Mouse (Mus musculus): ENCODE data around the gene Fbp1. TPM values are rescaled to one million over a fixed set of nuclear protein-coding genes. Genes with fewer than 3 reads are reported as not detected.

Fbp1 gene
- polyA plus RNA-seq, 1 experiment from 2014 or later, result 43.1 TPM

DNA sequence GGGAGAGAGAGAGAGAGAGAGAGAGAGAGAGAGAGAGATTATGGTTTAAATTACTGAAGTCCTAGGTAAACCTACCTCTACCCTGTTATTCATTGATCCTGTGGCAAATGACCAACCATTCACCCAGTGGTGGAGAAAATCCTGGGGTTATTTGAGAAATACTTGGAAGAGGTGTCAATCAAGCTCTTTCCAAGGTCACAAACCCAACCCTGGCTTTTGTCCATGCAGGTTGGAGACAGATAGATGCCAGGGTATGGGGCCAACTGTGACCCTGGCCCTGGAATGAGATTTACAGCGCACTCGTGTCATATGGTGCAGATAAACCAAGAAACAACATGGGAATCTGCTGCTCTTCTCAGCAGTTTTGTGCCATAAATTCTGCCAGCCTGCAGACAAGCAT, 4.6 kb downstream of the Fbp1 start:
- 58% methylated on average over 2 of the region's 2 CpGs for WGBS (ENCODE audit: insufficient replicate concordance)
- peaks cover 21% of the 10 kb centered on the region for H3K27me3 ChIP-seq
- peaks cover 13% of the 10 kb centered on the region; the same call in 1 of the 2 replicates for H3K4me1 ChIP-seq (replicated peaks)
- no peak overlapping the region for H3K4me2 ChIP-seq
- peak; percentile 12; the same call in 1 of the 2 replicates for ATAC-seq (ENCODE audit: insufficient read depth)
- H3K36me3 ChIP-seq (replicated peaks), result no peaks in the 10 kb centered on the region
- H3K4me3 ChIP-seq (replicated peaks), result no peak overlapping the region
- H3K9me3 ChIP-seq (replicated peaks), result no peaks in the 10 kb centered on the region
- no peak overlapping the region for H3K27ac ChIP-seq (replicated peaks)
- H3K9ac ChIP-seq, result no peak overlapping the region

DNA sequence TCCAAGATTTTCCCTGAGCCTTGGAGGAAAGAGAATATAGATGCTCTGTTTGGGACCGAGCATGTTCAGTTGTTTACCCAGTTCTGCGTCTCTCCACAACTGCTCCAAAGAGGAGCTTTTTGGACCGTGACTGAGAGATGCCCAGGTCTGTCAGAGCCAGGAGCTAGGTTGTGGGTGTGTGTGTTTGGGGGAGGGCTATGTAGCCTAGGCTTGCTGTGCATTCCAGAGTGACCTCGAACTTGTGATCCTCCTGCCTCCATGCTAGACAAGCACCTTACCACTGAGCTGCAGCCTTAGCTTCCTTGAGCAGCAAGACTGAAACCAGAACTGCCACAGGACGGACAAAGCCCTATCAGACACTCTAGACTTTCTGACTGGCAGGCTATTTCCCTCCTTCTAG, 5.2 kb downstream of the Fbp1 start:
- H3K27ac ChIP-seq (replicated peaks), result no peak overlapping the region
- peaks cover 13% of the 10 kb centered on the region; the same call in 1 of the 2 replicates for H3K4me1 ChIP-seq (replicated peaks)
- H3K4me2 ChIP-seq, result no peak overlapping the region
- peaks cover 15% of the 10 kb centered on the region for H3K27me3 ChIP-seq
- no peaks in the 10 kb centered on the region for H3K36me3 ChIP-seq (replicated peaks)
- no peak overlapping the region for H3K9ac ChIP-seq
- no peak for ATAC-seq (ENCODE audit: insufficient read depth)
- H3K4me3 ChIP-seq (replicated peaks), result no peak overlapping the region
- 59% methylated on average over 5 of the region's 5 CpGs for WGBS (ENCODE audit: insufficient replicate concordance)
- H3K9me3 ChIP-seq (replicated peaks), result no peaks in the 10 kb centered on the region

DNA sequence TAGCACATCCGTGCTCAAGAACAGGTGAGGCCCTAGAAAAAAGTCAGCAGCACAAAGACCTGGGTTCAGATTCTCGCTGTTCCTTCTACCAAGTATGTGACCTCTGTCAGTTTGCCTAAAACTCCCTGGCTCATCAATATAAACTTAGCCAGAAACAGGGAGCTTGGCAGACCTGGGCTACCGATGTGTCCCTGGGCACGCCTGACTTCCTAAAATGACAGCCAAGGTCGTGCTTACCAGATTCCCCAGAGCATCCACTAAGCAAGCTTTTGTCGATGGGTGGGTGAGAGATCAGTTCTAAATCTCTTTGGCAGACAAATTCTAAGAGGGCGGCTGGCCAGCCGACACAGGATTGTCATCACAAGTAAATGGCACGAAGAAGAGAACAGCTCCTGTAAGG, 6.7 kb downstream of the Fbp1 start:
- WGBS (ENCODE audit: insufficient replicate concordance), result 67% methylated on average over 9 of the region's 9 CpGs
- ATAC-seq (ENCODE audit: insufficient read depth), result no peak
- no peak overlapping the region for H3K4me3 ChIP-seq (replicated peaks)
- H3K9me3 ChIP-seq (replicated peaks), result no peaks in the 10 kb centered on the region
- H3K27ac ChIP-seq (replicated peaks), result no peak overlapping the region
- H3K4me2 ChIP-seq, result no peak overlapping the region
- peaks cover 13% of the 10 kb centered on the region; the same call in 1 of the 2 replicates for H3K4me1 ChIP-seq (replicated peaks)
- 0 out of 2 replicates have a peak, but pooled peaks cover 3% of the 10 kb centered on the region for H3K27me3 ChIP-seq
- H3K36me3 ChIP-seq (replicated peaks), result no peaks in the 10 kb centered on the region
- no peak overlapping the region for H3K9ac ChIP-seq

- Histone ChIP-seq H3K36me3 (replicated peaks) (no peaks in the 10 kb centered on the region), H3K27me3 (no peaks in the 10 kb centered on the region), H3K4me3 (replicated peaks) (no peak overlapping the region), H3K4me2 (0 out of 2 replicates have a peak overlapping the region, but pooled peaks have one; percentile 1), H3K9me3 (replicated peaks) (no peaks in the 10 kb centered on the region), H3K4me1 (replicated peaks) (peaks cover 13% of the 10 kb centered on the region; the same call in 1 of the 2 replicates), H3K9ac (no peak overlapping the region), H3K27ac (replicated peaks) (0 out of 2 replicates have a peak overlapping the region, but pooled peaks have one; percentile 12)
- peak; percentile 28 for ATAC-seq (ENCODE audit: insufficient read depth)
- 20% methylated on average over 8 of the region's 8 CpGs for WGBS (ENCODE audit: insufficient replicate concordance)
These were observed 8.1 kb downstream of the Fbp1 start for GRCm38 (mm10) chr13:62879831-62880615.

- Histone ChIP-seq H3K27ac (replicated peaks) (0 out of 2 replicates have a peak overlapping the region, but pooled peaks have one; percentile 12), H3K4me3 (replicated peaks) (no peak overlapping the region), H3K27me3 (no peaks in the 10 kb centered on the region), H3K4me2 (0 out of 2 replicates have a peak overlapping the region, but pooled peaks have one; percentile 1), H3K9me3 (replicated peaks) (no peaks in the 10 kb centered on the region), H3K4me1 (replicated peaks) (peaks cover 13% of the 10 kb centered on the region; the same call in 1 of the 2 replicates), H3K36me3 (replicated peaks) (no peaks in the 10 kb centered on the region), H3K9ac (no peak overlapping the region)
- 25% methylated on average over 6 of the region's 6 CpGs for WGBS (ENCODE audit: insufficient replicate concordance)
- no peak for ATAC-seq (ENCODE audit: insufficient read depth)
These were observed 8.7 kb downstream of the Fbp1 start for GRCm38 (mm10) chr13:62879411-62879810.

- Histone ChIP-seq H3K9me3 (replicated peaks) (no peaks in the 10 kb centered on the region), H3K36me3 (replicated peaks) (no peaks in the 10 kb centered on the region), H3K9ac (no peak overlapping the region), H3K4me1 (replicated peaks) (peaks cover 8% of the 10 kb centered on the region; the same call in 1 of the 2 replicates), H3K4me2 (no peak overlapping the region), H3K4me3 (replicated peaks) (no peak overlapping the region), H3K27me3 (no peaks in the 10 kb centered on the region), H3K27ac (replicated peaks) (no peak overlapping the region)
- 27% methylated on average over 5 of the region's 5 CpGs for WGBS (ENCODE audit: insufficient replicate concordance)
- no peak for ATAC-seq (ENCODE audit: insufficient read depth)
These were observed 10.8 kb downstream of the Fbp1 start for GRCm38 (mm10) chr13:62877247-62877646.

DNA sequence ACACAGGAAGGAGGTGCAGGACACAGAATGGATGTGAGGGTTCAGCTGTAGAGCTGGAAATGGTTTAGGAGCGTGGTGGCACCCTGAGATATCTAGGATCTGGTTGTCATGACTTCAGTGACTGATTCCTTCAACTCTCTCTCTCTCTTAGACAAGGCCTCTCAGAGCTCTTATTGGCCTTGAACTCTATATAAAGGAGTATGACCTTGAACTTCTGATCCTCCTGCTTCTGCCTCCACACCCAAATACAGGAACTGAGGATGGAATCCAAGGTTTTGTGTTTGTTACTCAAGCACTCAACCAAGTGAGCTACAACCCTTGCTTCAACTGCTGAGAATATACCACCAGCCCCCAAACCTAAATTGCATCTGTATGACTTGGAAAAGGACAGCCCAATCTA, 12.0 kb downstream of the Fbp1 start:
- H3K4me2 ChIP-seq, result no peak overlapping the region
- 39% methylated on average over 1 of the region's 1 CpGs for WGBS (ENCODE audit: insufficient replicate concordance)

GRCm38 (mm10) chr13:62872252-62872651, 15.8 kb downstream of the Fbp1 start:
- H3K27ac ChIP-seq (replicated peaks), result no peak overlapping the region
- no peaks in the 10 kb centered on the region for H3K4me1 ChIP-seq (replicated peaks)
- H3K9me3 ChIP-seq (replicated peaks), result no peaks in the 10 kb centered on the region
- no peak overlapping the region for H3K4me2 ChIP-seq
- ATAC-seq (ENCODE audit: insufficient read depth), result no peak
- no peaks in the 10 kb centered on the region for H3K27me3 ChIP-seq
- H3K9ac ChIP-seq, result no peak overlapping the region
- 49% methylated on average over 3 of the region's 3 CpGs for WGBS (ENCODE audit: insufficient replicate concordance)
- H3K36me3 ChIP-seq (replicated peaks), result no peaks in the 10 kb centered on the region
- H3K4me3 ChIP-seq (replicated peaks), result no peak overlapping the region

More for the DNA sequence above, 12.0 kb downstream of the Fbp1 start:
- no peak overlapping the region for H3K9ac ChIP-seq
- no peak overlapping the region for H3K27ac ChIP-seq (replicated peaks)
- no peaks in the 10 kb centered on the region for H3K27me3 ChIP-seq
- peaks cover 8% of the 10 kb centered on the region; the same call in 1 of the 2 replicates for H3K4me1 ChIP-seq (replicated peaks)
- no peak overlapping the region for H3K4me3 ChIP-seq (replicated peaks)
- H3K36me3 ChIP-seq (replicated peaks), result no peaks in the 10 kb centered on the region
- no peak for ATAC-seq (ENCODE audit: insufficient read depth)
- H3K9me3 ChIP-seq (replicated peaks), result no peaks in the 10 kb centered on the region

DNA sequence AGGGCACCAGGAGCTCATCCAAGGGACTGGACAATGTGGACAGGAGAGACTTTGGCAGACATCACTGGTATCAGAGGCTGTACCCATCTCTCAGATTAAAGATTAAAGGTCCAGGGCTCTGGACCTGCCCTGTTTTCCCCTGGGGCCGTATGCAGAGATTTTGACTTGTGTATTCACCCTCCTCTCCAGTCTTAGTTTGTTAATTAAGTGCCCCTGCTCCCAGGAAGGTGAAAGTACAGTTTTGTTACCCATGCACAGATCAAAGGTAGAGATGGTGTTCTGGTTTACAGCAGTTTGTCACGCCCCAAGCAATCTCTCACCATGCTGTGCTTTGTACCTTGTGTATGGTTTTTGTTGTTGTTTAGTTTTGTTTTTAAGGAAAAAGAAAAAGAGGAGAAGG, 17.5 kb downstream of the Fbp1 start:
- 59% methylated on average over 2 of the region's 2 CpGs for WGBS (ENCODE audit: insufficient replicate concordance)
- ATAC-seq (ENCODE audit: insufficient read depth), result no peak
- H3K9me3 ChIP-seq (replicated peaks), result no peaks in the 10 kb centered on the region
- H3K36me3 ChIP-seq (replicated peaks), result no peaks in the 10 kb centered on the region
- no peak overlapping the region for H3K4me3 ChIP-seq (replicated peaks)
- no peak overlapping the region for H3K4me2 ChIP-seq
- no peak overlapping the region for H3K27ac ChIP-seq (replicated peaks)
- H3K27me3 ChIP-seq, result no peaks in the 10 kb centered on the region
- no peaks in the 10 kb centered on the region for H3K4me1 ChIP-seq (replicated peaks)
- no peak overlapping the region for H3K9ac ChIP-seq

DNA sequence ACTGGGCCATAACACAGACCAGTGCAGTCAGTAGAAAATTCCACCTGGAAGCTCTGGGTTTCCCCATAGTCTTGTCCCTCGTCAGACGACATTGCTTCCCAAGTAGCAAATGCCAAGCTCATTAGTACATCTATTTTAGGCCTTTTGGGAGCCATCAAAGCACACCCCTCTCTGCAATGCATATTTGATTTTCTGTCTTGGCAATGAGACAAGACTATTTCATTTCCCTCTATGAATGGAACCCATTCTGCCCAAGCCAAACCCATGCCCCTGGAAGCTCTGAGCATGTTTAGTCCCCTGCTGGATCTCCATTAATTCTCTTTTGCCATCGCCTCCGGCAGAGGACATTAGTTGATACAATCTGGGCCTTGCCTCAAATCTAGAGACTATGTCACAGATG, 21.3 kb downstream of the Fbp1 start:
- no peak for ATAC-seq (ENCODE audit: insufficient read depth)
- Histone ChIP-seq H3K27ac (replicated peaks) (no peak overlapping the region), H3K27me3 (no peaks in the 10 kb centered on the region), H3K9me3 (replicated peaks) (no peaks in the 10 kb centered on the region), H3K4me1 (replicated peaks) (no peaks in the 10 kb centered on the region), H3K4me2 (no peak overlapping the region), H3K36me3 (replicated peaks) (no peaks in the 10 kb centered on the region), H3K9ac (no peak overlapping the region), H3K4me3 (replicated peaks) (no peak overlapping the region)
- WGBS (ENCODE audit: insufficient replicate concordance), result 68% methylated on average over 4 of the region's 4 CpGs

DNA sequence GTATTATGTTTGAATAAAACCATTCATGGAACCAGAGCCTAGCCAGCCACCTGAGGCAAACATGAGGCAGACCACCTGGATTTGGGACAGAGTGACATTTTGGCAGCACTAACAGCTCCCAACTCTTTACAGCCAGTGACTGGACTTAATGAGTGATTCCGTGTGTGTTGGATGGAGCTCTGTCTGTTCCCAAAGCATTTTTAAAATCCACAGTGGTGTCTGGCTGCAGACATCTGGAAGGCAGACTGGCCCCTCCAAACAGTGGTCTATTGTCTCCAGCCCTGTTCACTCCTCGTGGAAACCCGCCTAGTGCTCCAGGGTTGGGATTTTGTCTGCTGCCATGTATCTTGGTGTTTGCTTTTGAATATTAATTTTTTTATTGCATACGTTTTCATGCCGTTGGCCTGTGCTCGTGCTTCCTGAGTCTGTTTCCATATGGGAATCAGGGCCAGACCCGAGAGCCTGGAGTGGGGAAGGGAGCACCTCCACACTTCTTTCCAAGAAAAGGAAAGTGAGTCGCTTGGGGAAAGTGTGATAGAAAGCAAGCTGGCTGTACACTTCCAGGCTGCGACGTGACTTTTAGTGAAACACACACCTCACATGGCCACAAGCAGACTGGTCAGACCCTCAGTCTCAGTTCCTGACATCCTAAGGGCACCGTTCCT, 22.3 kb downstream of the Fbp1 start:
- H3K27me3 ChIP-seq, result no peaks in the 10 kb centered on the region
- H3K27ac ChIP-seq (replicated peaks), result no peak overlapping the region
- ATAC-seq (ENCODE audit: insufficient read depth), result no peak
- H3K4me3 ChIP-seq (replicated peaks), result no peak overlapping the region
- no peaks in the 10 kb centered on the region for H3K9me3 ChIP-seq (replicated peaks)
- no peak overlapping the region for H3K9ac ChIP-seq
- H3K4me1 ChIP-seq (replicated peaks), result no peaks in the 10 kb centered on the region
- no peaks in the 10 kb centered on the region for H3K36me3 ChIP-seq (replicated peaks)
- WGBS (ENCODE audit: insufficient replicate concordance), result 71% methylated on average over 11 of the region's 11 CpGs
- no peak overlapping the region for H3K4me2 ChIP-seq

All from liver, embryonic 15.5 days (tissue).